Mouse (Mus musculus) bone marrow, adult 2 months (tissue): ENCODE results near the gene Chd4.

Experiments used
- CTCF ChIP-seq: fragments of 200-500 bp; IDR thresholded peaks from 2 replicates; pipeline ENCODE4 v1.5.1; 2011; ENCODE audit warnings: low read length, control low read depth; ENCODE audit not compliant: control insufficient read depth, insufficient read depth
- POLR2A ChIP-seq: fragments of 200-500 bp; IDR thresholded peaks from 2 replicates; pipeline ENCODE4 v1.6.1; 2011; ENCODE audit warnings: low read depth, mild to moderate bottlenecking, control low read depth, low read length, borderline replicate concordance; ENCODE audit not compliant: control insufficient read depth

- no peak for TF ChIP-seq POLR2A
- TF ChIP-seq CTCF: no peak
Measured at GRCm38 (mm10) chr6:125173256-125173655, 77.5 kb downstream of the Chd4 start.
